Mouse (Mus musculus): ENCODE results near the gene Mcm2. TPM values are rescaled to one million over a fixed set of nuclear protein-coding genes. Genes with fewer than 3 reads are reported as not detected.

Gene Mcm2
- not detected in 2 replicates for polyA plus RNA-seq (2012; ENCODE audit: insufficient read depth, insufficient read length, low replicate concordance, missing spikeins)

DNA sequence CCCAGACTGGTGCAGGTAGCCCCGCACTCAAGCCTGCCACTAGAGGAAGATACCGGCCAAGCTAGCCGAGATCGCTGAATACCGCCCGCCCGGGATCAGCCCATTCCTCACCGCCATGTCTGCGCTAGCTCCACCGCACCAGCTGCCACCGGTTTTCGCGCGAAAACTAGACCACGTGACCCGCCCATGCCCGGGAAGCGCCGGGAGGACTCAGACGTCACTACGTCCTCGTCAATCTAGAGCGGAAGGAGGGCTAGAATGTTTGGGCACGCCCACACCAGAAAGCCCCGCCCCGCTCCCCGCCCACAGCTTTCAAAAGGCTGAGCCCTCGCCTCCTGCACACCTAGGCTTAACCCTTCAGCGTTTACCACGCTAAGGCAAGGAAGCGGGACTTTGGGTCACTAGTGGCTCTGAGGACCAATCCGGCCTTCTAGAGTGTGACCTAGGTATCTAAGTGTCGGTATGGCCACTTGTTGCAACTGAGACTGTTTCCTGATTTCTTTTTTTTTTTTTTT lies at the start of gene Mcm2:
Gene Mcm2, minus strand, starts transcription at position 247 of the 515 bp plus-strand sequence.
- peak within 1 kb of the TSS; percentile 49 for H3K4me3 ChIP-seq (ENCODE audit: insufficient read depth, low read depth, low read length)
- no peak within 1 kb of the TSS for H3K27ac ChIP-seq (ENCODE audit: insufficient read depth, low read depth, low read length)
- TF ChIP-seq POLR2A (IDR thresholded peaks at IDR 0.05; ENCODE audit: insufficient read depth, low read depth, low read length) (no peak), CTCF (IDR thresholded peaks at IDR 0.05; ENCODE audit: insufficient read depth, low read depth, low read length) (no peak)
- H3K4me1 ChIP-seq (ENCODE audit: control insufficient read depth, insufficient read depth, low read length), result peaks cover 17% of the 10 kb centered on the region
- WGBS, result 1% methylated on average over 33 of the region's 33 CpGs

DNA sequence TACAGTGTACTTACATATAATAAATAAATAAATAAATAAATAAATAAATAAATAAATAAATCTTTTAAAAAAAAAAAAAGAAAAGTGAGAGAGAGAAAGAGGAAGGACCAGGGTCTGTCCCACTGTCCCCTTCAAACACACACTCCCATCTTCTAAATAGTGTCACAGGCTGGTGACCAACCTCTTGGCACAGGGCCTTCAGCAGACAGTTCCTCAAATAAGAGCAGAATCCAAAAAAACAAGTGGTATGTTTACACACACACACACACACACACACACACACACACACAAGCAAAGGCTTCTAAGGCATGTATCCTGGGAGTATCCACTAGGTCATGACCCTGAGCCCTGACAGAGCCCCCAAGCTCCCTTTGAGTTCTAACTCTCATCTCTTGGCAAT lies 49.2 kb upstream of the Mcm2 start:
- no peak overlapping the region for H3K27ac ChIP-seq (ENCODE audit: insufficient read depth, low read depth, low read length)
- peaks cover 13% of the 10 kb centered on the region for H3K4me1 ChIP-seq (ENCODE audit: control insufficient read depth, insufficient read depth, low read length)
- no peak for TF ChIP-seq POLR2A (IDR thresholded peaks at IDR 0.05; ENCODE audit: insufficient read depth, low read depth, low read length)
- no peak for TF ChIP-seq CTCF (IDR thresholded peaks at IDR 0.05; ENCODE audit: insufficient read depth, low read depth, low read length)
- no peak overlapping the region for H3K4me3 ChIP-seq (ENCODE audit: insufficient read depth, low read depth, low read length)

DNA sequence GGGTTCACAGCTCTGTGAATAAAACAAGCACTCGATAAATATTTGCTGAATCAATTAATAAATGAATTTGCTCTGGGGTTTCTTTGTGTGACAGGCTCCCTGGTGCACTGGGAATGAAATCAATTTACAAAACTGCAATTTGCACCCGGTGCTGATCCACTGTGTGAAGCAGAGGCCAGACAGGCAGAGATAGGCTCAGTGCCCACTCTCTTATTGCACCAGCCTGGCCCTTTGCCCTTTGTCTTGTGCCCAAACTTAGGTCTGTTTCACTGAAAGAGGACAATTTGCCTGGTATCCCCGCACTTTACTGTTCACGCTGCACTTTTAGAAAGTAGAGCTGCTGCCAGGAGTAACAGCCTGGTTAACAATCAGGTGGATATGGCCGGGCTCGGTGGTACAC lies 47.9 kb upstream of the Mcm2 start:
- peaks cover 24% of the 10 kb centered on the region for H3K4me1 ChIP-seq (ENCODE audit: control insufficient read depth, insufficient read depth, low read length)
- TF ChIP-seq POLR2A (IDR thresholded peaks at IDR 0.05; ENCODE audit: insufficient read depth, low read depth, low read length) (no peak), CTCF (IDR thresholded peaks at IDR 0.05; ENCODE audit: insufficient read depth, low read depth, low read length) (no peak)
- 72% methylated on average over 6 of the region's 6 CpGs for WGBS
- no peak overlapping the region for H3K4me3 ChIP-seq (ENCODE audit: insufficient read depth, low read depth, low read length)
- H3K27ac ChIP-seq (ENCODE audit: insufficient read depth, low read depth, low read length), result no peak overlapping the region

DNA sequence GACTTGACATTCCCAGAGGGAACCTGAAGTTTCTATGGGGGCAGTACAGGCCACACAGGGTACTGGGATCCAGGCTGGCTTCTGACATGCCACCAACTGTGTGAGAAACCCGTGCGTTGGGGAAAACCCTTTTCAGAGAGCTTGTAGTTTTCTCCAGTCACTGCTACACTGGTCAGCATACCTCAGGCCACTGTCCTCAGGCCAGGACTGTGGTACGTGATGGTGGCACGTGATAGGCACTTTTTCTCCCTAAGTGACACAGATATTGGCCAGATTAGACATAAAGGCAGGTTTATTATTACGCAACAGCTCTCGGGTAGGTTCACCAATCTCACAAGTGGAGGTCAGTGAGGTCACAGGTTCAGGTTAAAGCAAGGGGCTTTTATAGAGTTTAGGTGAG lies 45.1 kb upstream of the Mcm2 start:
- Histone ChIP-seq H3K27ac (ENCODE audit: insufficient read depth, low read depth, low read length) (no peak overlapping the region), H3K4me3 (ENCODE audit: insufficient read depth, low read depth, low read length) (no peak overlapping the region), H3K4me1 (ENCODE audit: control insufficient read depth, insufficient read depth, low read length) (peaks cover 48% of the 10 kb centered on the region)
- WGBS, result 80% methylated on average over 6 of the region's 6 CpGs
- TF ChIP-seq POLR2A (IDR thresholded peaks at IDR 0.05; ENCODE audit: insufficient read depth, low read depth, low read length) (no peak), CTCF (IDR thresholded peaks at IDR 0.05; ENCODE audit: insufficient read depth, low read depth, low read length) (no peak)

DNA sequence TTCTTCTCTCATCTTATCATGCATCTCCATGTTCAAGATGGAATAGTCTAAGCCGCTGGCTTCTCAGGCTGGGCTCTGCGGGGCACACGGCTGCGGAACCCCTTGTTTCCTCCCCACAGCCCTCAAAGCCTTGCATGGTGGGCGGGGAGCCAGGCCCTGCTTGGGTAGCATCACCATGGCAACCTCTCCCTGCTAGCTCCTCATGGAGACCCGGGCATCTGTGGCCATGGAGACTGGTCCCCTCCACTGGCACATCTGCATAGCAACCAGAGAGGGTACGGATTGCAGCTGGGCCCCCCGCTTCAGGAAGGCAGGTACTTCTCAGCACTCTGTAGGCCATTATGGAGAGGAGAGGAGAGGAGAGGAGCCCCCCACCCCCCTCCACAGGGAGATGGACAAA lies 44.0 kb upstream of the Mcm2 start:
- TF ChIP-seq POLR2A (IDR thresholded peaks at IDR 0.05; ENCODE audit: insufficient read depth, low read depth, low read length), result no peak
- TF ChIP-seq CTCF (IDR thresholded peaks at IDR 0.05; ENCODE audit: insufficient read depth, low read depth, low read length), result no peak
- 13% methylated on average over 8 of the region's 8 CpGs for WGBS
- no peak overlapping the region for H3K4me3 ChIP-seq (ENCODE audit: insufficient read depth, low read depth, low read length)
- H3K27ac ChIP-seq (ENCODE audit: insufficient read depth, low read depth, low read length), result 0 out of 2 replicates have a peak overlapping the region, but pooled peaks have one; percentile 0
- H3K4me1 ChIP-seq (ENCODE audit: control insufficient read depth, insufficient read depth, low read length), result peaks cover 56% of the 10 kb centered on the region

DNA sequence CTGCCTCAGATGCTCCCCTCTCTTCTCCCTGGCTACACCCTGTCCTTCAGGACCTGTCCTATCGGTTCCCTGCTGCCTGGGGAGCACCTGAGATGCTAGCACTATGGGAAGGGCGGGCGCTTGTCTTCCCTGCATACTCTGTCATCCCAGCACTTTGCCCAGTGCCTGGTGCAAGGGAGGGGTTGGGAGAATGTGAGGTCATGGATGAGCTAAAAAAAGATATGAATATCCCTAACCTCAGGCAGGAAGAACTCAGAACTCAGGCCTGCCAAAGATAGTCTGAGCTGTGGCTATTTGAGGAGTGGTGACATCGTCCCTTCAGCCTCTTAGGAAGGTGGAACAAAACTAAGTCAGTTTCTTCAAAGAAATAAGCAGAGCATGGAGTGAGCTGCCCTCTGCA lies 43.0 kb upstream of the Mcm2 start:
- Histone ChIP-seq H3K4me1 (ENCODE audit: control insufficient read depth, insufficient read depth, low read length) (peaks cover 61% of the 10 kb centered on the region), H3K27ac (ENCODE audit: insufficient read depth, low read depth, low read length) (no peak overlapping the region), H3K4me3 (ENCODE audit: insufficient read depth, low read depth, low read length) (no peak overlapping the region)
- WGBS, result 89% methylated on average over 4 of the region's 4 CpGs
- TF ChIP-seq CTCF (IDR thresholded peaks at IDR 0.05; ENCODE audit: insufficient read depth, low read depth, low read length) (no peak), POLR2A (IDR thresholded peaks at IDR 0.05; ENCODE audit: insufficient read depth, low read depth, low read length) (no peak)

DNA sequence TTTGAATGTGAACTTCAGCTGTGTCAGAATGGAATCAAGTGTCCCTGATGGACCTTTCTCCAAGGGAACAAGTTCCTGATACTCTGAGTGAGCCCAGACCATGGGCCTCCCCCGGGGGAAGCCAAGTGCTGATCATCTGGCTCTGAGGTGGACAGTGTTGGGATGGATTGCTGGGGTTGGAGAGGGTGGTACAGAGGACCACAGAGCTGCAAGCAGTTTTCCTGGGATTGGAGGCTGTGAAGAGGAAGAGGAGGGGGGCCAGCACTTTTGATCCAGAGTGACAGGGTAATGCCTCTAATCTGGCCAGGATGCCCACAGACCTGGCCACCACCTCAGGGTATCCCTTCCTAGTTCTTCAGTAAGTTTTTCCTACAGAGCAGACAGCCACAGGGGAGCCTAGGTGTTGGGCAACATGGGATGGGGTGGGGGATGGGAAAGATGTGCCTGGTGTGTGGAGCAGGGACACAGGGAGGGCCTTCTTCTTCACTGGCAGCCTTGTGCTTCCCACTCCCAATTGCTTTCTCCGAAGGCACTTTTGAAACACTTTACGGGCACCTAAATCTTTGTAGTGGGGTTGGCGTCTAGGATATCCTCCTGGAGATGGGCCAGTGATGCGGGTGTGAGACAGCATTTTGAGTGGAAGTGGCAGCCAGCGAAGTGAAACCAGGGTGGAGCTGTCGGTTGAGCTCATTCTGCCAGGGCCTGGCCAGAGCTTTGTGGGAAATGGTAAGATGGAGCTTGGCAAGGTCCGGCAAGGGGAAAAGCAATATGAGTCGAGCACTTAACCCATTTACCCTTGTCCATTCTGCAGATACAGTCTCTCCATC lies 41.7 kb upstream of the Mcm2 start:
- Histone ChIP-seq H3K4me3 (ENCODE audit: insufficient read depth, low read depth, low read length) (no peak overlapping the region), H3K4me1 (ENCODE audit: control insufficient read depth, insufficient read depth, low read length) (peaks cover 63% of the 10 kb centered on the region), H3K27ac (ENCODE audit: insufficient read depth, low read depth, low read length) (no peak overlapping the region)
- 82% methylated on average over 9 of the region's 9 CpGs for WGBS
- no peak for TF ChIP-seq POLR2A (IDR thresholded peaks at IDR 0.05; ENCODE audit: insufficient read depth, low read depth, low read length)
- no peak for TF ChIP-seq CTCF (IDR thresholded peaks at IDR 0.05; ENCODE audit: insufficient read depth, low read depth, low read length)

DNA sequence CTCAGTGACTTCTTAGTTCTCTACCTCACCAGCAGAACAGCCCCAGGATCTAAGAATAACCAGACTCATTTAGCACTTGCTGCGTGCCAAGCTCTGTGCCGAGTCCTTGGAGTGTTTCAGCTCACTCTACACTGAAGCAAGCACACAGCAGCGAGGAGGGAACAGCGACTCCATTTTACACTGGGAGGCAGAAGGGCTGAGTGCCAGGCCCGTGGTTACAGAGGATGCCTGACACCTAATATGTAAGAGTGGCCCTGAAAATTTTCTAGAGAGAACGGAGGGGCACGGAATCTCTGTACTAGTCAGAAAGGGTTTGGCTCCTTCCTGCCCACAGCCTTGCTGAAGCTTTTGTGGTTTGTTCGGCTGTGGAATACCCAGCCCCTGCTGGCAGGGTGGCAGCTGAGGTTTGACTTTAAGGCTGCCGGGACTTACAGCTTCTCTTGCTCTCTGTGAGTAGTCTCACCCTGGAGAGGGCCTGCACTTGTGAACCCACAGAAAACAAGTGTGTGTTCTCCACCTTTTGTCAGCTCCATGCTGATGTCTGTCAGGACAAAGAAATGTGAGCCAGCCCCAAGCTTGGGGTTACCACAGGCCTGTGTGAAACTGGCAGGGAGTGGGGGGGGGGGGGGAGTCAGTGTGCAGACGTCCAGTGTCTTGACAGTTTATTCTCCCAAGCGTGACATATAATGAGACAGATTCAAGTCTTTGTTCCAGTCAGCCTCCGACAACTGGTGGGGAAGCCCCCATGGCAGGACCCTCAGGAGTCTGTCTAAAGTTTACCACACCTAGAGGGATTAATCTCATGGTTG lies 40.9 kb upstream of the Mcm2 start:
- no peak for TF ChIP-seq POLR2A (IDR thresholded peaks at IDR 0.05; ENCODE audit: insufficient read depth, low read depth, low read length)
- no peak for TF ChIP-seq CTCF (IDR thresholded peaks at IDR 0.05; ENCODE audit: insufficient read depth, low read depth, low read length)
- peaks cover 68% of the 10 kb centered on the region for H3K4me1 ChIP-seq (ENCODE audit: control insufficient read depth, insufficient read depth, low read length)
- peak overlapping the region; percentile 19; the same call in 1 of the 2 replicates for H3K27ac ChIP-seq (ENCODE audit: insufficient read depth, low read depth, low read length)
- 37% methylated on average over 12 of the region's 12 CpGs for WGBS
- H3K4me3 ChIP-seq (ENCODE audit: insufficient read depth, low read depth, low read length), result no peak overlapping the region

DNA sequence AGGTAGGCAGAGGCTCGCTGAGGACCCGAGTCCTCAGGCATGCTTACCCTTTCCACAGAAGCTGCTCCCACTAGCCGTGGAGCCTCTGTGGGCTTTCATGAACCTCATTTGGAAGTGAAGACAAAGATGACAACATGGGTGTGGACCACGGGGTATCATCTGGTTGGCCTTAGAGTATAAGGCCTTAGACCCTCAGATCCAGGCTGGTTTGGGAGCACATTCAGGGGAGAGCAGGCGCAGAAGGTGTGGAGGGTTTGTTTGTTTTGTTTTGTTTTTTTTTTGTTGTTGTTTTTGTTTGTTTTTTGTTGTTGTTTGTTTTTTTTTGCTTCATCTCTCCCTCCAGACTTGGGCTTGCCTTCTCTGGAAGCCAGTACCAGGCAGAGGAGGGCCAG lies 40.1 kb upstream of the Mcm2 start:
- H3K4me3 ChIP-seq (ENCODE audit: insufficient read depth, low read depth, low read length), result no peak overlapping the region
- WGBS, result 91% methylated on average over 5 of the region's 5 CpGs
- peaks cover 71% of the 10 kb centered on the region for H3K4me1 ChIP-seq (ENCODE audit: control insufficient read depth, insufficient read depth, low read length)
- H3K27ac ChIP-seq (ENCODE audit: insufficient read depth, low read depth, low read length), result no peak overlapping the region
- no peak for TF ChIP-seq POLR2A (IDR thresholded peaks at IDR 0.05; ENCODE audit: insufficient read depth, low read depth, low read length)
- no peak for TF ChIP-seq CTCF (IDR thresholded peaks at IDR 0.05; ENCODE audit: insufficient read depth, low read depth, low read length)

Measured in olfactory bulb, adult 2 months (tissue).